Mouse (Mus musculus): ENCODE results near the gene Mblac2. TPM values are rescaled to one million over a fixed set of nuclear protein-coding genes. Genes with fewer than 3 reads are reported as not detected.

The Mblac2 gene
- 1 to 10 TPM; 4.3 to 4.6 TPM for total RNA-seq (2023)

DNA sequence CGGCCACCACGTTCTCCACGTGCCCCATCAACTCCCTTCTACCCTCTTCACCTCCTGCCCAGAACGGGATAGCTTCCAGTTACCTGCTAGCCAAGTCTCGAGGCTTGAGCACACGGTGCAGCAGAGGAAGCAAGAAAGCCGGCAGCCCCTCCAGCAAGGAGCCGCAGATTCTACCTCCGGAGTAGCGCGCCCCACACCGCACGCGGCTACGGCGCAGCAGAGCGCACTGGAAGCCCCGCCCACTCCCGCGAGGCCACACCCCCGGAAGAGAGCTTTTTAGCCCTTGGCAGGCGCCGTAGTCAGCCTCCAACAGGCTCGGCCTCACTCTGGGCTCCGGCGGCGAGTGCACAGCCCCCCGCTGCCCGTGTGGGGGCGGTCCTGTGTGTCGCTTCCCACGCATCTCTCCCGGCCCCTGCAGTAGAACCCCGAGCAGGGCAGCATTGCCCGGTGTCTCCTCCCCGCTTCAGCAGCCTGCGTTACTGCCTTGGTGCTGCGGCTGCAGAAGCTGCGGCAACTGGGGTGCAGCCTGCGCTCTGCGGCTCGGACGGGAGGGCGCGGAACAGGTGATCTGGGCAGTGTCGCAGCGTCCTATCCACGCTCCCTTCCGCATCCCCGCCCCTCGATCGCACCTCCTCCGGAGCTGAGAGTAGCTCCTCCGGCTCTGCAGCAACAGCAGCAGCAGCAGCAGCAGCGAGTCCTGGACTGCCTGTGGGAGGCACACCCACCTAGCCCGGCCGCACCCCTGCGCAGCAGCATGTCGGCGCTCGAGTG, at the start of gene Mblac2, which contains the start of gene Polr3g:
Gene Mblac2 (plus strand): TSS at position 567 of the 771 bp plus-strand sequence.
Gene Polr3g (minus strand): TSS at position 239 of the 771 bp plus-strand sequence.

DNA sequence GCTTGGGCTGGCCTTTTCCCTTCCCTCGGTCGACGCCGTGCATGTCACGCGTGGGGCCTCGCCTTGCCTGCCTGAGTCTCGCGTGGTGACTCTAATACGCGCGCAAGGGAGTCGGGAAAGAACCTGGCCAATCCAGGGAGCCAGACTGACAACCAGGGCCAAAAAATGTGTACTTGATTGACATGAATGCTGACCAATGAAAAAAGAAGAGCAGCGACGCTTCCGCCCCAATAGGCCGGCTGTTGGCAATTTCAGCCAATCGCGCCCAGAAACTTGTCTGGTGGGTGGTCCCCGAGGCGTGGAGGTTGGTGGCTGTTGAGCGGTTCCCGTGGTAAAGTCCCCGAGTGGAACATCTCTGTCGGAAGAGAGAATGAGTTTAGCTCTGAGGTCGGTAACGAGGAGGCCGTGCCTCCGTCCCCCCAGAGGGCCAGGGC, 71.8 kb downstream of the Mblac2 start, which contains the start of gene Cetn3:
Gene Cetn3 (plus strand): TSS at position 107 of the 434 bp plus-strand sequence.

Other genes starting within 250 kb of the Mblac2 start
- gene Adgrv1, start 78.2 kb upstream of the Mblac2 start, total RNA-seq (2023) = under 1 TPM; 0.66 to 0.88 TPM
- gene Lysmd3, start 53.7 kb upstream of the Mblac2 start, total RNA-seq (2023) = 10 to 100 TPM; 21.8 to 21.9 TPM
- gene Polr3g, start 328 bp upstream of the Mblac2 start, total RNA-seq (2023) = 1 to 10 TPM; 3.9 to 6.9 TPM
- 10 to 100 TPM; 62.8 to 70.4 TPM for gene Cetn3, start 71.7 kb downstream of the Mblac2 start, total RNA-seq (2023)

Measured in monocyte, adult 59 days (primary cell).